ENCODE assay signal across 8 mouse cellular contexts in the genomic region with DNA sequence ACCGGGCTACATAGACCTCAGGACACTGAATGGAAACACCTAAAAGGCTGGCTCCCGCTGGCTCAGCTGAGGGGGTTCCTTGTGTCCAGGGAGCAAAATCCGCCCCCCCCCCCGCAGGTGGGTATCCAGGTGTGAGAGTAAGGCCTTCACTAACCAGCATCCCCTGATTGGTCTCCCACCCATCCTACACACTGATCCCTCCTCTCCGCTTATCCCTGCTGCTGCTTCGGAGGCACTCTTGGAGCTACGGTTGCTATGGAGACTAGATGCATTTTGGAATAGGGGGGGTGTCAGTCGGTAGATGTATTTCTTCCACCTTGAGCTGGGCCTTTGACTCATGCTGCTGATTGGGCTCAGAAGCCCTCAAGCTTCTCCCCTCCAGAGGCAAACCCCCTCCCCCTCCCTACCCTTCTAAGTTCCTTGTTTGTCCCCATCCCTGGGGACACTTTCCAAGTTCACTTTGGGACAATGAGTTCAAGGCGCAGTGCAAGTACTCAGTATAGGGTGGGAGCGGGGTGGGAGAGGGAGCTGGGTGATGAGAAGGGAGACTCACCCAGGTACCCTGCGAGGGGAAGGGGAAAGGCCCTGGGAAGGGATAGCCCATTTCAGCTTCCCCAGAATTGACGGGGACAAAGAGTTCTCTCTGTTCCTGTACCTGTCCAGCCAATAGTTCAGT. TPM values are rescaled to one million over a fixed set of nuclear protein-coding genes. Genes with fewer than 3 reads are reported as not detected.
DNase-seq lines count a peak whose midpoint lies in the region; ATAC-seq and TF ChIP-seq lines count a peak whose summit lies in the region.

No protein-coding gene starts in this region.

- H3K4me2 ChIP-seq in lung, embryonic 14.5 days: peak overlapping the region; percentile 86
- peak overlapping the region; percentile 76 for H3K4me2 ChIP-seq in forebrain, embryonic 15.5 days (replicated peaks)
- peak overlapping the region; percentile 87; the same call in 1 of the 2 replicates for H3K4me2 ChIP-seq in limb, embryonic 15.5 days

- 0 out of 2 replicates have a peak, but pooled peaks cover 3% of the 10 kb centered on the region for H3K4me1 ChIP-seq in lung, embryonic 14.5 days (ENCODE audit: insufficient read depth)
- H3K4me1 ChIP-seq in forebrain, embryonic 15.5 days: peaks cover 41% of the 10 kb centered on the region
- peaks cover 40% of the 10 kb centered on the region for H3K4me1 ChIP-seq in limb, embryonic 15.5 days

- 2% methylated on average over 12 of the region's 12 CpGs for WGBS in lung, embryonic 14.5 days
- 2% methylated on average over 12 of the region's 12 CpGs for WGBS in forebrain, embryonic 15.5 days
- 2% methylated on average over 11 of the region's 12 CpGs for WGBS in limb, embryonic 15.5 days

- peak; percentile 22; the same call in 1 of the 2 replicates for ATAC-seq in lung, embryonic 14.5 days (ENCODE audit: insufficient read depth)
- peak; percentile 49 for ATAC-seq in forebrain, embryonic 15.5 days (replicated peaks)
- ATAC-seq in limb, embryonic 15.5 days (ENCODE audit: insufficient number of reproducible peaks, low FRiP score, low TSS enrichment, low read depth): no peak

- no peak overlapping the region for H3K27ac ChIP-seq in lung, embryonic 14.5 days (ENCODE audit: low read depth)
- H3K27ac ChIP-seq in forebrain, embryonic 15.5 days (replicated peaks): peak overlapping the region; percentile 83
- H3K27ac ChIP-seq in limb, embryonic 15.5 days: no peak overlapping the region

- H3K27me3 ChIP-seq in lung, embryonic 14.5 days (ENCODE audit: insufficient read depth, low read length): peaks cover 60% of the 10 kb centered on the region
- H3K27me3 ChIP-seq in forebrain, embryonic 15.5 days: peaks cover 17% of the 10 kb centered on the region
- H3K27me3 ChIP-seq in limb, embryonic 15.5 days: peaks cover 85% of the 10 kb centered on the region

- H3K4me3 ChIP-seq in lung, embryonic 14.5 days (ENCODE audit: low read depth, low read length): peak overlapping the region; percentile 47
- peak overlapping the region; percentile 70 for H3K4me3 ChIP-seq in forebrain, embryonic 15.5 days
- H3K4me3 ChIP-seq in limb, embryonic 15.5 days: peak overlapping the region; percentile 43

- no peaks in the 10 kb centered on the region for H3K36me3 ChIP-seq in lung, embryonic 14.5 days (ENCODE audit: insufficient read depth)
- no peaks in the 10 kb centered on the region; the same call in 1 of the 2 replicates for H3K36me3 ChIP-seq in forebrain, embryonic 15.5 days
- no peaks in the 10 kb centered on the region for H3K36me3 ChIP-seq in limb, embryonic 15.5 days

- H3K9ac ChIP-seq in lung, embryonic 14.5 days: no peak overlapping the region
- H3K9ac ChIP-seq in forebrain, embryonic 15.5 days (replicated peaks): peak overlapping the region; percentile 59
- H3K9ac ChIP-seq in limb, embryonic 15.5 days: no peak overlapping the region

- TF ChIP-seq CTCF in lung, embryonic 14.5 days (IDR thresholded peaks at IDR 0.05; ENCODE audit: low read depth): no peak

- no peak for DNase-seq in lung, embryonic 14.5 days
- no peak for DNase-seq in lung, postnatal 36 days
- DNase-seq in right cerebral cortex, postnatal 4 days: peak; percentile 56
- no peak for DNase-seq in gastrocnemius, postnatal 14 days
- no peak for DNase-seq in kidney, adult 8-10 months
- DNase-seq in urinary bladder, adult 18-20 months (ENCODE audit: low spot score in 2 of 2): no peak

- H3K9me3 ChIP-seq in lung, embryonic 14.5 days (ENCODE audit: low read depth, low read length): no peaks in the 10 kb centered on the region
- no peaks in the 10 kb centered on the region for H3K9me3 ChIP-seq in forebrain, embryonic 15.5 days
- H3K9me3 ChIP-seq in limb, embryonic 15.5 days: no peaks in the 10 kb centered on the region

- intact Hi-C loops in gastrocnemius, postnatal 14 days (cut with DNase I; ENCODE audit: low total_unique reads): no loop called here

RNA-seq across cellular contexts. Expression of a gene that starts 3.1 kb away (rescaled TPM):
- polyA plus RNA-seq in lung, embryonic 14.5 days (2014; fragmentation: Nextera tagmentation; extraction: Ambion mirVana): 0.07 and 0.11 TPM in 2 replicates
- polyA plus RNA-seq in forebrain, embryonic 15.5 days (2015; fragmentation: Nextera tagmentation; extraction: Ambion mirVana): 2.9 and 3.0 TPM in 2 replicates
- polyA plus RNA-seq in limb, embryonic 15.5 days (2015; fragmentation: Nextera tagmentation; extraction: Ambion mirVana): 0.10 and 0.72 TPM in 2 replicates
- total RNA-seq in gastrocnemius, postnatal 14 days (2021): 1 to 10 TPM; 3.4 to 6.7 TPM

RNA-seq across cellular contexts. Expression of a gene that starts 8.1 kb away (rescaled TPM):
- 120 and 130 TPM in 2 replicates for polyA plus RNA-seq in lung, embryonic 14.5 days (2014; fragmentation: Nextera tagmentation; extraction: Ambion mirVana)
- 118 and 122 TPM in 2 replicates for polyA plus RNA-seq in forebrain, embryonic 15.5 days (2015; fragmentation: Nextera tagmentation; extraction: Ambion mirVana)
- polyA plus RNA-seq in limb, embryonic 15.5 days (2015; fragmentation: Nextera tagmentation; extraction: Ambion mirVana): 161 and 175 TPM in 2 replicates
- 10 to 100 TPM; 26.5 to 31.6 TPM for total RNA-seq in gastrocnemius, postnatal 14 days (2021)

RNA-seq across cellular contexts. Expression of a gene that starts 14.8 kb away (rescaled TPM):
- polyA plus RNA-seq in lung, embryonic 14.5 days (2014; fragmentation: Nextera tagmentation; extraction: Ambion mirVana): 2,143 and 2,245 TPM in 2 replicates
- polyA plus RNA-seq in forebrain, embryonic 15.5 days (2015; fragmentation: Nextera tagmentation; extraction: Ambion mirVana): 1,729 and 1,809 TPM in 2 replicates
- polyA plus RNA-seq in limb, embryonic 15.5 days (2015; fragmentation: Nextera tagmentation; extraction: Ambion mirVana): 1,296 and 1,322 TPM in 2 replicates
- 10 to 100 TPM; 62.5 to 84.0 TPM for total RNA-seq in gastrocnemius, postnatal 14 days (2021)

RNA-seq across cellular contexts. Expression of a gene that starts 18.2 kb away (rescaled TPM):
- 0.99 and 1.5 TPM in 2 replicates for polyA plus RNA-seq in lung, embryonic 14.5 days (2014; fragmentation: Nextera tagmentation; extraction: Ambion mirVana)
- 5.6 and 7.0 TPM in 2 replicates for polyA plus RNA-seq in forebrain, embryonic 15.5 days (2015; fragmentation: Nextera tagmentation; extraction: Ambion mirVana)
- polyA plus RNA-seq in limb, embryonic 15.5 days (2015; fragmentation: Nextera tagmentation; extraction: Ambion mirVana): 1.2 and 1.7 TPM in 2 replicates
- total RNA-seq in gastrocnemius, postnatal 14 days (2021): 1 to 10 TPM in 1 of 2 experiments, under 1 TPM in 1; 0.82 to 1.2 TPM

RNA-seq across cellular contexts. Expression of a gene that starts 30.1 kb away (rescaled TPM):
- 0.09 TPM in 1 of 2 replicates, not detected in the other for polyA plus RNA-seq in lung, embryonic 14.5 days (2014; fragmentation: Nextera tagmentation; extraction: Ambion mirVana)
- polyA plus RNA-seq in forebrain, embryonic 15.5 days (2015; fragmentation: Nextera tagmentation; extraction: Ambion mirVana): 0.11 and 0.15 TPM in 2 replicates
- polyA plus RNA-seq in limb, embryonic 15.5 days (2015; fragmentation: Nextera tagmentation; extraction: Ambion mirVana): 0.12 and 0.32 TPM in 2 replicates
- total RNA-seq in gastrocnemius, postnatal 14 days (2021): under 1 TPM; 0.10 to 0.16 TPM
